Mouse (Mus musculus) thymus, postnatal 36 days (tissue): ENCODE data around the gene Hhipl1.

Experiments used
- DNase-seq, 2 experiments: peaks; one replicate each; pipeline ENCODE4 v3.0.0; 2022; ENCODE audit warnings: mixed read lengths in 2 of 2

Gene Hhipl1

DNA sequence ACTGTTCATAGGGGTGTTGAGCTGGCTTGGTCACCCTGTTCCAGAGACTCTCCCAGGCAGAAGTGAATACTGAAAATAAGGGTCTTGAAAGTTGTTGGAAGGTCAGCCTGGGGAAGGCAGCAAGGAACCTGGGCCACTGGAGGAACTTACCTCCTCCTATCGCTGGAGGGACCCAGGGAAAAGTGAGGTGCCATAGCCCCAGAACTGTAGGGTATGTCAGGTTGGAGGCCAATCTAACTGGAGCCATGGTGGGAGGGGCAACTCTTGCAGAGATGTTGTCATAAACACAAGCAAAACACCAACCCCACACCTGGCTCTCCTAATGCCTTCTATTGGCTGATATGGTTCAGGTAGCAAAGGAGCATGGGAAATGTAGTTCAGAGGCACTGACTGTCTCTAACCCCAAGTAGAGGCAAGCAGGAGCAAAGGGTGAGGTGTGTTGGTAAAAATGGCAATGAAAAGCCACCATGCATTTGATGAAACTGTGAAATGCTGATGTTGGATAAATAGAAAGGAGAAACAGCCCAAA is 7.2 kb downstream of the Hhipl1 start:
- DNase-seq, result no peak

DNA sequence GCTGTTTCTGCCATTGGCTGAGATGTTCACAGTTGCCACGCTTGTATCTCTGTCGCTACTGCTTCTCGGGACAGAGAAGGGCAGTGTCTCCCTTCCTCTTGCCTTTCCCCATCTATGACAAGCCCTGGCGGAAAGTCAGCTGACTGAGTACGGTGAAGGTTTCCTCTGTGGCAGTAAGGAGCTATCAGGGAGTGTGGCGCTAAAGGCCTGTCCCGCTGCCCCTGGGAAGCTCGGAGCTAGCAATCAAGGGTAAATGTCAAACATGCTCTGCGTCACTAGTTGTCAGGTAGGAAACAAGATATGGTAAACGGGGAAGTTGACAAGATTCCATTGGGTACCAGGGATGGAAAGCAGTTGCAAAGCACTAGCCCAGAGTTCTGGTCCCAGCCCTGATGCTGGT is 9.7 kb downstream of the Hhipl1 start:
- no peak for DNase-seq

DNA sequence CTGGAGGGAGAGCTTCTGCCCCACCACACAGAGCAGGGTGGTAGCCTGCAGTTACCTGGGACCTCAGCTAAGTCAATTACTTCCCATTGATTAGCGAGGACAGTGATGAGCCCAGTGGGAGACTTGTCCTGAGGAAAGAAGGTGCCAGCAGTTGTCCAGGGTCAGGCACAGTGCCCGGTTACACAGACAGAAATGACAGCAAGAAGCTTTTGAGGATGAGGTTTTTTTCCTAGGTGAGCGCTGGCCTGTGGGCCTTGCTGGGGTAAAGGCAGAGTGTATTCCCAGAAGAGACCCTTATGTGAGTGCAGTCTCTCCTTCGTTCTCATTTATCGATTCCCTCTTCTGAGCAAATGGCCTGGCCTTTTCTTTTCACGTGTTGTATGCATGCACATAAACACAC is 10.6 kb downstream of the Hhipl1 start:
- no peak for DNase-seq

DNA sequence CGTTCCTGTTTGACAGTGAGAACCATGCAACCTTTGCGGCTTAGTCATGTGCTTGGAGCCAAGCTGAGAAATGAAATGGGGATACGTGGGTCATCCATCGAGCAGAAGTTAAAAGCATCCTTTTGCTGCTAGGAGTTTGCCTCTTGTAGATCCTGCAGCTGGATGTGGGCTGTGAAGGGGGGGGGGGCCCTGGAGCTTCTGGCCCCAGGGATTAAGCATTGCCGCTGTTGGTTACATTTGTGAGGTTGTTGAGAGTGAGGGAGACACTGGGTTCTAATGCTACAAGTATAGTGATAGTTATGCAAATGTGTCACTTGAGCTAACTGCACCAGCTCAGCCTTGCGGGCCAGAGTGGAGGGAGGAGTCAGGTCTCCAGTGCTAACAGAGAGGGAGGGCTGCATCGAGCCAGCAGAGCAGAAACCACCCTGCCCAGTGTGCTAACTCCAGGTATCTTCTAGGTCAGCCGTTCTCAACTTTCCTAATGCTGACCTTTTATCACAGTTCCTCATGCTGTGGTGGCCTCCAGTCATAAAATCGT is 11.2 kb downstream of the Hhipl1 start:
- no peak for DNase-seq

GRCm38 (mm10) chr12:108317826-108318430 is 11.9 kb downstream of the Hhipl1 start:
- DNase-seq, result no peak

- DNase-seq, result no peak
These were observed 12.4 kb downstream of the Hhipl1 start for GRCm38 (mm10) chr12:108318499-108318898.

DNA sequence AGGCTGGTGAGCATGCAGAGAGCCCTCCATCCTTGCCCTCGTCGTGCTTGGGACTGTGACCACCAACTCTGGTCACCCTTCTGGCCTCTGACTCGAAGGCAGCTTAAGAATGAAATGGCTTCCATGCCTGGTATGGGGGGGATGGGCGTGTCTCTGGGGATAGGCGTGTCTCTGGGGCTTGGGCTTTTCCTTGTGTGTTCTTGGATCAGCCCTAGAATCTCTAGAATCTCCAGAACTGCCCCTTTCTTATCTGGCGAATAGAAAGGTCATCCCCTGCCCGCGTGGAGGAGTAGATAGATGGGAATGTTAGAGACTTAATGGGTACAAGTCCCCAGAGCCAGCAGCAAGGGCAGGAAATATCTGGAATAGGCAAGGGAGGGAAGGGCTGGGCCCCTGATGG is 14.0 kb downstream of the Hhipl1 start:
- no peak for DNase-seq

DNA sequence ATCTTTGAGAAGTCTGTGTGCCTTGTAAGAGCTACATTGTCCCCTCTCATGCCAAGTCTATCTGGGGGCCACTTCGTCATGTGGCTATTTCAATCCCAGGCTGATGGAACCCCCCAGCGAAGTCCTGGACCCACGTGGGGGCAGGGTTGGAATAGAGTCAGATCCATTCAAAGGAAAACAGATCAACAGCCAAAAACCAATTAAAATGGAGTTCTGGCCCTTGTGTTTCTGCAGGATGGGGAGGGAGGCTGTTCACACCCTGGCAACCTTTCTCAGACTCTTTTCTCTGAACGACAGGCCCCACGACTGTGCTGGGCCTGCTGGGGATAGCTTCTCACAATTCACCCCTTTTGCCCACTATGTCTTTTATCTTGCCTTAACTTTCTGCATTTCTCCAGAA is 20.3 kb downstream of the Hhipl1 start:
- DNase-seq, result no peak

GRCm38 (mm10) chr12:108327889-108328491 is 21.9 kb downstream of the Hhipl1 start:
- no peak for DNase-seq

DNA sequence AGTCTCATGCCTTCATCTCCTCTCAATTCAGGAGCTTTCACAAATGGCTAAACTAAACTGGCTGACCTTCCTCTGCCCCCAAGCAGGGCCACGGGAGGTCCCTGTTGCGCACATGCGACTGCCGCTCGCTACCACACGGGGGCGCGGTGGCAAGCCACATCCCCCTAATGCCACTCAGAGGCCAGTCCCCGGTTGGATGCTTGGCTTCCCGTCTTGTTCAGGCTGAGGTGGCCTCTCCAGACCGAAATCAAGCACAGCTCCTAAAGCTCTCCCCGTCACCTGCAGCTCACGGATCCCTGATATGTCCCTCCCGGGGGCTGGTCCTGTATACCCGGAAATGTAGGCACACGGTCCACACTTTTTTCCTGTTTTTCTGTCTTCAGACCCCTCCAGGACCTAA is 27.0 kb downstream of the Hhipl1 start:
- DNase-seq, result peak; percentile 75

DNA sequence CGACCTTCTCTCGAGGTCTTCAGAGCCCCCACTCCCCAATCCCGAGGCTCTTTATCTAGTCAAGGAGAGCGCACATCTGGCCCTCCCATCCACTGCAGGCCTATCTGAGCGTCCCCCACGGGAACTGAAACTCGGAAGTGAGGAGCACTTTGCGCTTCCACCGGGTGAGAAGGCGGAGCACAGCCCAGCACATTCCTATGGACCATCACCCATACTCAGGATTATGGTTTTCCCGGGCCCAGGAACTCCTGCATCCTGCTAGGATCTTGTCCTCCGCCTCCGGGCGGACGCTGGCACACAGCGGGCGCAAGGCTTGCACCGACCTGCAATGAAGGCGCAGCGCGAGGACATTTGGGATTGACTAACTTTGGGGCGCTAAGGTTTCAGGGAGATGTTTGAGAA is 27.4 kb downstream of the Hhipl1 start:
- DNase-seq, result no peak

DNA sequence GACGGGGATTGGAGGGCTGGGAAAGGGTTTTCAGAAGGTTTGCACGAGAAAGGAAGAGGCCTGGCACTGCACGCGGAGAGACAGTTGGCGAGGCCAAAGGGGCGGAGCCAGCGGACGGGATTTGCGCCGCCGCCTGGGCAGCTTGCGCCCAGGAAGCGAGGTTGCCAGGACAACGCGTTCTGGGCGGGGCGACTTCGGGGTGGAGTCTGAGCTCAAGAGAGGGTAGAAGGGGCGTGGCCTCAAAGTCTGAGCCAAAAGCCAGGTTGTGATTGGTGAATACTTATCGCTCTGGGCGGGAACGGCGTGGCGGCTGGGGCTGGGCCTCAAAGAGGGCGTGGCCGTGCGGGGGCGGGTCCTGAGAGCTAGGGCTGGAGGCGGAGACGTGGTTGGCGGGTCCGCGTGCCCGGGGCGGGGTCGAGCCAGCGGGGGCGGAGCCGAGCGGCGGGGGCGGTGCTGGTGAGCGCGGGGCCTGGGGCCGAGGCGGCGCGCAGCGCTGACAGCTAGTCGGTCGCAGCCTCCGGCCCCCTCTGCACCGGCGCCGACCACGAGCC is 27.9 kb downstream of the Hhipl1 start, which contains the start of gene Cyp46a1:
Gene Cyp46a1, plus strand, starts transcription at position 487 of the 551 bp plus-strand sequence.
- peak; percentile 91 to 92 for DNase-seq

- DNase-seq, result no peak
These were observed 28.5 kb downstream of the Hhipl1 start for GRCm38 (mm10) chr12:108334529-108334928.

GRCm38 (mm10) chr12:108338572-108339190 is 32.6 kb downstream of the Hhipl1 start:
- DNase-seq, result peak; percentile 11 to 27

- no peak for DNase-seq
These were observed 42.1 kb downstream of the Hhipl1 start for GRCm38 (mm10) chr12:108348151-108348550.

DNA sequence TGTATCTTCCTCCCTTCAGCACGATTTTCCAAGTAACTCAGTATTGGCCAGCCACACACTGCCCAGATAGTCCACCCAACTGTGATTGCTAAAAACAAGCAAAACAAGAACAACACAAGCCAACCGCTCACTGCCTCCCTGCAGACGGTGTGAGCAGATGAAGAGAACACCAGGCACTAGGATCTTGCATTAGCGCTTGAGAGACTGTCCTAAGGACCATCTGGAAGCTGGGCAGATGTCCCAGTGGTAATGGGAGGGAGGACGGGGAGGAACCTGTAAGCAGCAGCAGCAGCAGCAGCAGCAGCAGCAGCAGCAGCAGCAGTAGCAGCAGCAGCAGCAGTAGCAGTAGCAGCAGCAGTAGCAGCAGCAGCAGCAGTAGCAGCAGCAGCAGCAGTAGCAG is 43.0 kb downstream of the Hhipl1 start:
- no peak for DNase-seq

DNA sequence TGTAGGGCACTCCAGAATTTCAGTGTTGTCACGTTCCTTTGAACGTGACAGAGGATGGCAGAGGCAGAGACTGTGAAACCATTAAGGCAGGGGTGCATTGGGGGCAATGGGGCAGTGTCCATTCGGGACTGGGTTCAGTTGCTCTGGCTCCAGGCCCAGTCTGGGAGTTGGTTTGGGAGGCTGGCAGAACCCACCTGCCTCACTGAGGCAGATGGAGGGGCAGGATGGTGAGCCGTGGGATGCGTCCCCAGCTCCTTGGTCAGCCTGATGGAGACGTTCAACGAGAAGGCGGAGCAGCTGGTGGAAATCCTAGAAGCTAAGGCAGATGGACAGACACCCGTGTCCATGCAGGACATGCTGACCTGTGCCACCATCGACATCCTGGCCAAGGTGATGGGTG is 44.9 kb downstream of the Hhipl1 start:
- no peak for DNase-seq

GRCm38 (mm10) chr12:108352371-108353136 is 46.5 kb downstream of the Hhipl1 start:
- DNase-seq, result no peak

- DNase-seq, result no peak
These were observed 48.2 kb downstream of the Hhipl1 start for GRCm38 (mm10) chr12:108354284-108354683.

- DNase-seq, result no peak
These were observed 49.2 kb downstream of the Hhipl1 start for GRCm38 (mm10) chr12:108355271-108355670.

- no peak for DNase-seq
These were observed 49.9 kb downstream of the Hhipl1 start for GRCm38 (mm10) chr12:108355986-108356385.

DNA sequence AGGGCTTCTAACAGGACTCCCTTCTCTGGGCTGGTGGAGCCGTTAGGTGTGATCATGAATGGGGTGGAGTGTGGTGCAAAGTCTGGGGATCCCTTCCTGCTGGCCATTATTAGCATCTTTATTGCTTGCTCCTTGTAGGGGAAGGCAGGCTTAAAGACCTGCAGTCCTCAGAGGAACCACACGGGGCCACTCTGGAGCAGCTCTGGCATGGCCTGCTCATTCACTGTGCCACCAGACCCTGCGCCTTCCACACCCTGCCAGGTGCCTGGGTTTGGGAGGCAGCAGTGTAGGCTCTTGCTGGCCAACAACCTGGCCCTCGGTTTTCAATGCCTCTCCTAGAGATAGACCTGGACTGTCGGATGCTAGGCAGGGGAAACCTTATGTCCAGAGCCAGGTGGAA is 57.7 kb downstream of the Hhipl1 start:
- peak; percentile 23 to 44 for DNase-seq

DNA sequence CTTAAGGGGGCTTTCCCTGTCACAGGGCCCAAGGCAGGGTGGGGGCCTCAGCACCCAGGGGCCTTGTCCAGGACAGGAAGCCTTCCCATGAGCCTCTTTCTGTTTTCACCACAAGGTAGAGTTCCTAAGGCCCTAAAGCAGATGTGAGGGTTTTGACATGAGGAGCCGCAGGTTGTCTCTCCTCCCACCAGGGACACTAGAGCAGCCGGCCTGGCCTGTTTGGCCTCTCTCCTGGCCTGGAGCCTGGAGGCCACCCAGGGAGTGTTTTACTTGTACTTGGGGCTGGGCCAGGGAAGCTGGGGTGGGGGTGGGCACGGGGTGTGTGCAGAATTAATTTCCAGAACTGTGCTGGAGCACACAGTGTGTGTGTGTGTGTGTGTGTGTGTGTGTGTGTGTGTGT is 59.3 kb downstream of the Hhipl1 start:
- DNase-seq, result no peak
